Mouse (Mus musculus) heart, postnatal 0 days (tissue): ENCODE measurements around the gene Dpp10. TPM values are rescaled to one million over a fixed set of nuclear protein-coding genes. Genes with fewer than 3 reads are reported as not detected.

Experiments
- ATAC-seq: fragments of 200-750 bp; cut with Nextera tagmentation; 2 replicates; pipeline ENCODE4 v1.8.0; 2017; ENCODE audit warnings: low read depth, moderate number of reproducible peaks, moderate library complexity; ENCODE audit not compliant: insufficient read depth
- DNase-seq: peaks from one replicate; pipeline ENCODE4 v3.0.0-alpha.2; 2016; ENCODE audit warnings: low spot score
- H3K27ac ChIP-seq: fragments of 300-500 bp; sonication (generic); 2 replicates; pipeline ENCODE4 v1.5.1; 2014; ENCODE audit warnings: low read depth, mild to moderate bottlenecking
- H3K27me3 ChIP-seq: fragments of 300-500 bp; sonication (generic); 2 replicates; pipeline ENCODE4 v1.6.1; 2014; ENCODE audit warnings: low read length, mixed read lengths; ENCODE audit not compliant: control insufficient read depth, insufficient read depth
- H3K36me3 ChIP-seq: fragments of 300-500 bp; sonication (generic); replicated peaks from 2 replicates; pipeline ENCODE4 v1.6.1; 2014; ENCODE audit warnings: low read length, mixed read lengths; ENCODE audit not compliant: control insufficient read depth, insufficient read depth
- H3K4me1 ChIP-seq: fragments of 300-500 bp; sonication (generic); 2 replicates; pipeline ENCODE4 v1.6.1; 2014; ENCODE audit warnings: antibody characterized with exemption; ENCODE audit not compliant: control insufficient read depth, insufficient read depth
- H3K4me2 ChIP-seq: fragments of 300-500 bp; sonication (generic); 2 replicates; pipeline ENCODE4 v1.6.1; 2014; ENCODE audit warnings: low read depth, mild to moderate bottlenecking, low read length, moderate library complexity
- H3K4me3 ChIP-seq: fragments of 300-500 bp; sonication (generic); 2 replicates; pipeline ENCODE4 v1.5.1; 2014; ENCODE audit warnings: low read depth, low read length
- H3K9ac ChIP-seq: fragments of 300-500 bp; sonication (generic); replicated peaks from 2 replicates; pipeline ENCODE4 v1.6.1; 2014; ENCODE audit warnings: low read depth, low read length, mixed read lengths
- H3K9me3 ChIP-seq: fragments of 300-500 bp; sonication (generic); replicated peaks from 2 replicates; pipeline ENCODE4 v1.6.1; 2016; ENCODE audit warnings: low read length; ENCODE audit not compliant: control insufficient read depth
- CTCF ChIP-seq: IDR thresholded peaks from 2 replicates; pipeline ENCODE4 v1.5.1; 2016; ENCODE audit warnings: antibody characterized with exemption, control low read depth, low read depth
- EP300 ChIP-seq: IDR thresholded peaks from 2 replicates; pipeline ENCODE4 v1.6.1; 2016; ENCODE audit warnings: antibody characterized with exemption, low read depth
- WGBS: fragments of 180-500 bp; shearing (Covaris S2); extraction: QIAGEN DNeasy Blood & Tissue Kit; methylation state at CpG from one replicate; pipeline ENCODE4 v1.1.7; 2014; 5-methylcytosine and 5-hydroxymethylcytosine counted together
- polyA plus RNA-seq: library from polyadenylated mRNA; unstranded; fragments of >200 nt; fragmentation: Nextera tagmentation; extraction: Ambion mirVana; gene quantifications from 2 replicates; pipeline ENCODE4 v1.2.1, GENCODE M21; 2015
- total RNA-seq: library from RNA; depleted of rRNA; stranded (reverse); fragments of >200 nt; gene quantifications from 2 replicates; pipeline ENCODE4 v1.2.3, GENCODE M21; 2014; ENCODE audit warnings: low replicate concordance

The Dpp10 gene
- total and polyA plus RNA-seq, 2 experiments from 2014 or later, result not detected

DNA sequence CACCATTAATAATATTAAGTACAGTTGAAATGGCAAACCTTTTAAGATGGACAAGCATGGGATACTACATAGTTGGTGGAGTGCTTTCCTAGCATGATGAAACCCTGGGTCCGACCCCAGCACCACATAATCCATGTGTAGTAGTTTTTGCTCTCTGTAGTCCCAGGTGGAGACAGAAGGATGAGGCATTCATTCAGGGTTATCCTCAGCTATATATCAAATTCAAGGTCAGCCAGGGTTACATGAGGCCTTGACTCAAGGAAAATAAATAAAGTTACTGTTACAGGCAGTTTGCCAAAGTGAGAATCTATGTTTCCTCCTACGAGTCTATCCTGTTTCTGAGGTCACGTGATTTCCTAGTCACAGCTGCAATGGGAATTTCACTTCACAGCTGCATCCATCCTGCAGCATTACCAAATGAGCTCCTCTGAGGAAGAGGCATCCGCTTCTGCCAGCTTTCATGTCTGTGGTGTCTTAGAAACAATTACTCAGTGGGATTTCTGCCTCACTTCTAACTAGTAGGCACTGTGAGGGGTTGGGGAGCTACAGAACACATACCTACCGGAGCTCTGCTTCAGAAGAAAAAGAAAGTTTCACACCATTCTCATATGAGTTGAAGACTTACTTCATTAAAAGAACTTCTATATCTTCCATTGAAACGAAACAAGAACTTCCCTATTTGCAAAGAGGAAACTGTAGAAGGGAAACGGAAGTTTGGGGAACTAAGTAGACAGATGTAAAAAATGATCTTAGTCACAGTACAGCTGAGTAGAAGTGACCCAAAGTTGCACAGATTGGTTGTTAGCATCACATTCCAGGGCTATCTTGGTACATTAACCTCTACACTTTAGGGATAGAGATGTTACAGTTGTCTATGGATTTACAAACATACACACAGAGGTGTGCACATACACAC lies 111.3 kb downstream of the Dpp10 start:
- Histone ChIP-seq H3K36me3 (no peaks in the 10 kb centered on the region), H3K4me2 (no peak overlapping the region), H3K27me3 (no peaks in the 10 kb centered on the region), H3K4me1 (no peaks in the 10 kb centered on the region), H3K27ac (no peak overlapping the region), H3K9me3 (no peaks in the 10 kb centered on the region), H3K4me3 (no peak overlapping the region), H3K9ac (no peak overlapping the region)
- TF ChIP-seq EP300 (no peak), CTCF (no peak)
- ATAC-seq (no peak), DNase-seq (no peak)
- 52% methylated on average over 7 of the region's 7 CpGs for WGBS

DNA sequence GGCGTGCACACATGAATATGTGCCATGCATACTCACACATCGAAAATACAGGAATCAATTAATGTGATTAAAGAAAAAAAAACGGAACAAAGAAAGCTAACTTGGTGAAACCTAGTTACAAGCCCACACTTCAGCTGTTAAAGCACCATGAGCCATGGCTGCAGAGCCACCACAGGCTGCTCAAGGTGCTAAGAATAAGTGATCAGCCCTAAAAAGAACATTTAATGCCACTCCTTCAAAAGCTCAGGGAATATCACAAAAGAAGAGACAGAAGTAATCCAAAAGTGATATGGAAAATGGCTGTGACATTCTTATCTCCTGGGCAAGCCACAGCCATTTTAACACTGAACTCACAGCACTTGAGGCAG lies 117.4 kb downstream of the Dpp10 start:
- H3K9ac ChIP-seq, result no peak overlapping the region
- no peaks in the 10 kb centered on the region for H3K4me1 ChIP-seq
- no peak for ATAC-seq
- no peak overlapping the region for H3K4me2 ChIP-seq
- H3K27ac ChIP-seq, result no peak overlapping the region
- no peaks in the 10 kb centered on the region for H3K9me3 ChIP-seq
- no peaks in the 10 kb centered on the region for H3K36me3 ChIP-seq
- H3K27me3 ChIP-seq, result no peaks in the 10 kb centered on the region
- DNase-seq, result no peak
- no peak overlapping the region for H3K4me3 ChIP-seq
- TF ChIP-seq CTCF (no peak), EP300 (no peak)
- 41% methylated on average over 3 of the region's 3 CpGs for WGBS

DNA sequence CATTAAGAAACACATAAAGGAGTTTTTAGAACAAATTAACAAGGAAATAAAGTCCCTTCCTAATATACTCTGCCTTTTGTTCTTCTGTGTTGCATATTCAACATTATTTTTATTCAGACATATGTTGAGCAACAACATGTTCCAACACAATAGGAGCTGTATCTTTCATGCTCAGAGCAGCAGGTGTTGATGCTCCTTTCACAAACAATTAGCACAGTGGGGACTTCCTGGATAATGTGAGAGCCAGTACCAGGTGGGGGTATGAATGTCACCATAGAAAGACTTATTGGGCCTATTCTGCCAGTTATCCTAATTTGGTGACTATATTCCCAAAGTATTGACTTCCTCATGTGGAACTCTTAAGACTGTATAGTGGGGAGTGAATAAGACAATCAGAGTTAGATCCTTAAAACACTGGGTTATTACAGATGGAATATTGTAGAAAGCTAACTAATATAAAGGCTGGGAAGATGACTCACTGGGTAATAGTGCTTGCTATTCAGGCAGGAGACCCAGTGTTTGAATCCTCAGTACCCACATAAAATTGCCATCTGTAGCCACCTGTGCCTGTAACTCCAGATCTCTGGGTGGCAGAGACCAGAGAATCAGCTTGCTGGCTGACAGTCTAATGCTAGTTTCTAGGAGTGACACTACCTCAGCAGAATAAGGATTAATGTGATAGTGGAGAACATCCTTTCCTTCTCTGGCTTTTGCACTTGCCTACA lies 117.9 kb downstream of the Dpp10 start:
- Histone ChIP-seq H3K9ac (no peak overlapping the region), H3K27me3 (no peaks in the 10 kb centered on the region), H3K36me3 (no peaks in the 10 kb centered on the region), H3K9me3 (no peaks in the 10 kb centered on the region), H3K4me1 (no peaks in the 10 kb centered on the region), H3K4me3 (no peak overlapping the region), H3K27ac (no peak overlapping the region), H3K4me2 (no peak overlapping the region)
- ATAC-seq, result no peak
- TF ChIP-seq EP300 (no peak), CTCF (no peak)
- no peak for DNase-seq

DNA sequence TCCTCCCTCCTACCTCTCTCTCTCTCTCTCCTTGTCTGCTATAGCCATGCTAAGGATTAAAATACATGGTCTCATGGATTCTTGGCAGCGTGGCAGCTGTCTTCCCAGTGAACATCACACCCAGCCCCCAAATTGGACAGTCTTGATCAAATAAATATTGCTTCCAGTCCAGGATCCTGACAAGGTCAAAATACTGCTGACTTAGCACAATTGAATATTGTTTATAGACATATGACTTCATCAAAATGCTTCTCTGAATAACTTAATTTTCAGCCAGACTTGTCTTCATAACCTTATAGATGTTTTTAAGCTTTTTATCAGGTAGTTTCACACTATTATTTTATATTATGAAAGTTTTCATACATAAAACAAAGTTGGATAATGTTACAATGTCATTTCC lies 120.5 kb downstream of the Dpp10 start:
- no peak overlapping the region for H3K27ac ChIP-seq
- no peaks in the 10 kb centered on the region for H3K36me3 ChIP-seq
- H3K4me3 ChIP-seq, result no peak overlapping the region
- no peak for TF ChIP-seq CTCF
- TF ChIP-seq EP300, result no peak
- no peaks in the 10 kb centered on the region for H3K9me3 ChIP-seq
- 48% methylated on average over 1 of the region's 1 CpGs for WGBS
- no peaks in the 10 kb centered on the region for H3K27me3 ChIP-seq
- ATAC-seq (no peak), DNase-seq (no peak)
- H3K4me2 ChIP-seq, result no peak overlapping the region
- H3K4me1 ChIP-seq, result no peaks in the 10 kb centered on the region
- H3K9ac ChIP-seq, result no peak overlapping the region

DNA sequence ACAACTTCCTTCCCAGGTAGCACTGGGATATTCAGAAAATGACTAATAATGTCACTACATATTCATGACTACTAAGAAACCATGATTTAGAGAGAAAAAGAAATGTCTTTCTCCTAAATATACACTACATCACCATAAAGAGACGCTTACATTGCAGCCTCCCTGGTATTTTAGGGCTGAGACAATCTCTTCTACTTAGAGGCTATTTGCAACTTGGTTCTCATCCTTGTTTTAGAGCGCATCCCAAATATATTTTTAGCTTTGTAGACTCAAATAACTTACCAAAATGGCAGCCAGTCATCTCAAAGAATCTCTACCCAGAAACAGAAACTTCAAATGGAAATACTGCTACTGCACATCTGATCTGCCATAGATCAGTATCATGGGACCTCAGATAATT lies 121.5 kb downstream of the Dpp10 start:
- no peaks in the 10 kb centered on the region for H3K9me3 ChIP-seq
- WGBS, result 65% methylated on average over 2 of the region's 2 CpGs
- H3K27ac ChIP-seq, result no peak overlapping the region
- H3K4me3 ChIP-seq, result no peak overlapping the region
- H3K27me3 ChIP-seq, result no peaks in the 10 kb centered on the region
- no peak overlapping the region for H3K4me2 ChIP-seq
- ATAC-seq, result no peak
- no peaks in the 10 kb centered on the region for H3K36me3 ChIP-seq
- no peak for DNase-seq
- no peak overlapping the region for H3K9ac ChIP-seq
- TF ChIP-seq CTCF, result no peak
- no peak for TF ChIP-seq EP300
- no peaks in the 10 kb centered on the region for H3K4me1 ChIP-seq
